12 mouse cellular contexts compared by ENCODE assay signal in genomic region chr16:4117072-4117471, GRCm38 (mm10). TPM values are rescaled to one million over a fixed set of nuclear protein-coding genes. Genes with fewer than 3 reads are reported as not detected.
DNase-seq lines count a peak whose midpoint lies in the region; ATAC-seq and TF ChIP-seq lines count a peak whose summit lies in the region.
"Had no signal": no experiment of that assay in that cellular context is flagged by ENCODE, and none has a peak within 500 bp of the region (broad histone marks: within the 10 kb centered on the region; RNA-seq: fewer than 3 reads in every experiment).

No protein-coding gene starts in this region.

- no peak for TF ChIP-seq CTCF in left cerebral cortex, adult 2 months (IDR thresholded peaks at IDR 0.05)

- no peak overlapping the region for H3K9ac ChIP-seq in embryonic facial prominence, embryonic 13.5 days
- no peak overlapping the region for H3K9ac ChIP-seq in liver, embryonic 15.5 days
- H3K9ac ChIP-seq: hindbrain, embryonic 14.5 days; limb, embryonic 13.5 days had no signal

- no peak overlapping the region for H3K4me3 ChIP-seq in embryonic facial prominence, embryonic 13.5 days
- no peak overlapping the region for H3K4me3 ChIP-seq in embryonic facial prominence, embryonic 10.5 days
- no peak overlapping the region for H3K4me3 ChIP-seq in liver, embryonic 15.5 days (replicated peaks)
- no peak overlapping the region for H3K4me3 ChIP-seq in left cerebral cortex, adult 2 months
- H3K4me3 ChIP-seq: layer of hippocampus, adult 2 months; limb, embryonic 13.5 days had no signal

- no peak for DNase-seq in embryonic facial prominence, embryonic 10.5 days (ENCODE audit: low spot score)
- DNase-seq in kidney, postnatal 4 days: peak; percentile 4 to 5
- DNase-seq in kidney, adult 18-20 months: no peak
- DNase-seq in layer of hippocampus, postnatal 25 days (ENCODE audit: extremely low spot score in 1 of 2, low spot score in 1 of 2): no peak
- no peak for DNase-seq in left cerebral cortex, adult 2 months (ENCODE audit: extremely low spot score in 1 of 2, low spot score in 2 of 2)

- H3K4me2 ChIP-seq in embryonic facial prominence, embryonic 13.5 days: no peak overlapping the region
- no peak overlapping the region for H3K4me2 ChIP-seq in liver, embryonic 15.5 days
- H3K4me2 ChIP-seq: hindbrain, embryonic 14.5 days; limb, embryonic 13.5 days had no signal

- H3K27me3 ChIP-seq in embryonic facial prominence, embryonic 13.5 days: no peaks in the 10 kb centered on the region
- H3K27me3 ChIP-seq in embryonic facial prominence, embryonic 10.5 days (replicated peaks; ENCODE audit: low read depth, poor library complexity, severe bottlenecking): no peaks in the 10 kb centered on the region
- H3K27me3 ChIP-seq in liver, embryonic 15.5 days: no peaks in the 10 kb centered on the region
- H3K27me3 ChIP-seq: limb, embryonic 13.5 days had no signal

- intact Hi-C loops in left cerebral cortex, adult 2 months (cut with DNase I): no loop called here

- peaks cover 89% of the 10 kb centered on the region for H3K36me3 ChIP-seq in embryonic facial prominence, embryonic 13.5 days
- H3K36me3 ChIP-seq in embryonic facial prominence, embryonic 10.5 days (replicated peaks): peaks cover 100% of the 10 kb centered on the region
- H3K36me3 ChIP-seq in liver, embryonic 15.5 days (replicated peaks): peaks cover 82% of the 10 kb centered on the region

- 92% methylated on average over 4 of the region's 4 CpGs for WGBS in embryonic facial prominence, embryonic 13.5 days
- WGBS in embryonic facial prominence, embryonic 10.5 days: 93% methylated on average over 4 of the region's 4 CpGs
- 39% methylated on average over 4 of the region's 4 CpGs for WGBS in liver, embryonic 15.5 days (ENCODE audit: insufficient replicate concordance)

- H3K9me3 ChIP-seq in embryonic facial prominence, embryonic 13.5 days: no peaks in the 10 kb centered on the region
- H3K9me3 ChIP-seq in embryonic facial prominence, embryonic 10.5 days: no peaks in the 10 kb centered on the region
- no peaks in the 10 kb centered on the region for H3K9me3 ChIP-seq in liver, embryonic 15.5 days (replicated peaks)
- H3K9me3 ChIP-seq: limb, embryonic 13.5 days had no signal

- no peak overlapping the region for H3K27ac ChIP-seq in embryonic facial prominence, embryonic 13.5 days
- no peak overlapping the region for H3K27ac ChIP-seq in embryonic facial prominence, embryonic 10.5 days (replicated peaks)
- no peak overlapping the region for H3K27ac ChIP-seq in liver, embryonic 15.5 days (replicated peaks)
- no peak overlapping the region for H3K27ac ChIP-seq in left cerebral cortex, adult 2 months
- H3K27ac ChIP-seq: hindbrain, embryonic 14.5 days; layer of hippocampus, adult 2 months; limb, embryonic 13.5 days had no signal

- H3K4me1 ChIP-seq in embryonic facial prominence, embryonic 13.5 days: no peaks in the 10 kb centered on the region
- no peaks in the 10 kb centered on the region for H3K4me1 ChIP-seq in embryonic facial prominence, embryonic 10.5 days
- peaks cover 5% of the 10 kb centered on the region for H3K4me1 ChIP-seq in liver, embryonic 15.5 days (replicated peaks)
- H3K4me1 ChIP-seq: limb, embryonic 13.5 days had no signal

- ATAC-seq in embryonic facial prominence, embryonic 13.5 days (ENCODE audit: insufficient number of reproducible peaks, insufficient read depth, low FRiP score, low TSS enrichment, low read depth): 0 out of 2 replicates have a peak, but pooled peaks have one; percentile 26
- ATAC-seq in erythroblast, adult 5-6 weeks (replicated peaks; ENCODE audit: low FRiP score, poor library complexity, severe bottlenecking): peak; percentile 53; the same call in 1 of the 2 replicates
- peak; percentile 64 for ATAC-seq in liver, embryonic 15.5 days (ENCODE audit: insufficient read depth)
- ATAC-seq: forebrain, embryonic 14.5 days had no signal

RNA-seq across cellular contexts. Expression of gene Trap1, which starts 39.4 kb away (rescaled TPM):
- polyA plus RNA-seq in embryonic facial prominence, embryonic 13.5 days (2015; fragmentation: Nextera tagmentation; extraction: Ambion mirVana): 77.8 and 83.7 TPM in 2 replicates
- polyA plus RNA-seq in embryonic facial prominence, embryonic 10.5 days (2016; fragmentation: Nextera tagmentation; extraction: Ambion mirVana): 99.1 and 104 TPM in 2 replicates
- 14.6 and 15.0 TPM in 2 replicates for total RNA-seq in erythroblast, adult 5-6 weeks (2015; ENCODE audit: low replicate concordance)
- 13.5 and 17.7 TPM in 2 replicates for total RNA-seq in erythroblast, adult 5-6 weeks (2017; ENCODE audit: low replicate concordance)
- polyA plus RNA-seq in liver, embryonic 15.5 days (2015; fragmentation: Nextera tagmentation; extraction: Ambion mirVana): 75.6 and 81.1 TPM in 2 replicates
- total RNA-seq in layer of hippocampus, postnatal 25 days (2021): 10 to 100 TPM; 65.0 to 73.1 TPM
- 10 to 100 TPM; 70.7 to 74.7 TPM for total RNA-seq in left cerebral cortex, adult 2 months (2021)

Comparison
In these comparisons a context has a peak if more than half of its experiments do, and no peak if none do; other contexts are left out.
1. DNase-seq: peak in kidney, postnatal 4 days (2 of 2); none in embryonic facial prominence, embryonic 10.5 days (single experiment), kidney, adult 18-20 months (single experiment), layer of hippocampus, postnatal 25 days (0 of 2) and left cerebral cortex, adult 2 months (0 of 2).
2. Peak in every context shown above with its lines, with median percentiles within 50 percentile points of each other: ATAC-seq.